Mouse (Mus musculus) kidney, adult 8-10 months (tissue): ENCODE data around the gene Zscan22.
"Not testable (repeated sequence)": the region's sequence is repeated elsewhere in the genome, so short reads cannot be mapped to it uniquely, and the experiment has no call there.

Source experiments
- DNase-seq, 2 experiments: peaks; one replicate each; pipeline ENCODE4 v3.0.0; 2022

The Zscan22 gene

DNA sequence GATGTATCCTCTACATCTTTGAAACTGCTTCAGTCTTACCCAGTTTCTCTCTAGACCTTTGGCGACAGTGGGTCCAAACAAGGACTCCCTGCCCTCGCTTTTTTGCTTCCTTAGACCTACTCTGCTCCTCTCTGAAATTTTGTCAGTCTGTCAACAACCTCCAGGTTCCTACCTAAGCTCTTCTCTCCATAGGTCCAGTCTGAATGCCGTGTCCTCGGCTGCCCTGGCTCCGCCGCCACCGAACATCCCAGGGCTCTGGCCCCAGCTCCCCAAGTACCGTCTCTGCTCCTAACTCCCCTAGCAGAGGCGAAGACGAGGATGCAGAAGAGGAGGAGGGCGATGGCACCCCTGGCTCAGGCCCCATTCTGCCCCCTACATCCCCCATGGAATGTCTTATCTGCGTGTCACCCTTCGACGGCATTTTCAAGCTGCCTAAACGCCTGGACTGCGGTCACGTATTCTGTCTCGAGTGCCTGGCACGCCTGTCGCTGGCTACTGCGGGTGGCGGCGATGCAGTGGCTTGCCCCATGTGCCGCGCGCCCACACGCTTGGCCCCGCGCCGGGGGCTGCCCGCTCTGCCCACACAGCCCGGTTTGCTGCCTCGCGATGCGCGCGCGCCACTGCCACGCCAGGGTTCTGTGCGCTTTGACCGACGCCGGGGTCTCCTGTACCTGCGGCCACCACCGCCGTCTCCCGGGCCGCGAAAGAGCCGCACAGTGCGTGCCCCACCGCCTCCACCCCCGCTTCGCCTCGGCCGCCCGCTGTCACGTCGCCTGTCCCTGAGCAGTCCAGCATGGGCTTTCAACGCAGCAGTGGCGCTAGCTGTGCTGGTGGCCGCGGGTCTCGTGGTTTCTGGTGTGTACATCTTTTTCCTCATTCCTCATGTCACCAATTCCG, 30.3 kb downstream of the Zscan22 start:
- DNase-seq: no peak

DNA sequence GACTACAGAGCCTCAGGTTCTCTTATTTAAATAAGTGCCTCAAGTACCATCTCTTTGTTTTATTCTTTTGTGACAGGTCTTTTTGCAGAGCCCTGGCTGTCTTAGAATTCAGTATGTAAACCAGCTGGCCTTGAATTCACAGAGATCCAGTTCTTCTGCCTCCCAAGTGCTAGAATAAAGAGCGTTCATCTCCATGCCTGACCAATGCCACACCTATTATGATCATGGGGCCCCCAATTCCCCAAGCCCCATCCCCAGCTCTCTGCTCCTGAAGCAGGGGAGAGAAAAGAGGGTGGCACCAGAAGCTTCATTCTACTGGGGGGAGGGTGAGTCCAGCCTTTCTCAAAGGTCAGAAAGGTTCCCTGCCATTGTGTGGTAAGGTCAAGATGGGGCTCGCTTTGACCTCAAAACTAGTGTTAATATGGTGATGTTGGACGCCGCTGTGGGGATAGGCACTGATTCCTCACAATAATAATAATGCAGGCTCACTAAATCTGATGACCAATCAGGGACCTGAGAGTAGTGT, 36.1 kb downstream of the Zscan22 start:
- DNase-seq: no peak

DNA sequence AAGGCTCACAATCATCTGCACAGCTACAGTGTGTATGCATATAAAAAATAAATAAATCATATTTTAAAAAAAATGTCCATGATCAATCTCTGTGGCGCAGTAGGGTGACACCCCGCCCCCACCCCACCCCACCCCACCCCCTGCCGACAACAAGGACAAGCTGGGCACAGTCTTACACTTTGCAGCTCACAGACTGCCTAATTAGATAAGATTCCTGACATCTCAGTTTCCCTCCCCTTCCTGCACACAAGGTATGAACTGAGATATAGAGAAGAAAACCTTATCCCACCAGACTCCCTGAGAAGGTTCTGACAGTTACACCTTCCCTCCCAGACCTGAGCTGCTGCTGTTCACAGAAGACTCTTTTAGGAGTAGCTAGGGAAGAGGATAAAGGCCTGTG, 37.2 kb downstream of the Zscan22 start:
- no peak for DNase-seq

DNA sequence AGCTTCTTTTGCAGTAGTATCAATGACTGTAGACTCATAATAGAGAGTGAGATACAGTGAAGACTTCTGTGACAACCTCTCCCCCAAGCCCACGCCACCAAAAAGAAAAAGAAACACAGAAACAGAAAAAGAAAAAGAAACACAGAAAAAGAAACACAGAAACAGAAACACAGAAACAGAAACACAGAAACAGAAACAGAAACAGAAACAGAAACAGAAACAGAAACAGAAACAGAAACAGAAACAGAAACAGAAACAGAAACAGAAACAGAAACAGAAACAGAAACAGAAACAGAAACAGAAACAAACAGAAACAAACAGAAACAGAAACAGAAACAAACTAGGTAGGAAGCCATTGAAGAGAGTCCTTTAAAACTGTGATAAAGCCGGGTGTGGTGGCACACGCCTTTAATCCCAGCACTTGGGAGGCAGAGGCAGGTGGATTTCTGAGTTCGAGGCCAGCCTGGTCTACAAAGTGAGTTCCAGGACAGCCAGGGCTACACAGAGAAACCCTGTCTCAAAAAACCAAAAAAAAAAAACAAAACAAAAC, 39.7 kb downstream of the Zscan22 start:
- not testable (repeated sequence) for DNase-seq

DNA sequence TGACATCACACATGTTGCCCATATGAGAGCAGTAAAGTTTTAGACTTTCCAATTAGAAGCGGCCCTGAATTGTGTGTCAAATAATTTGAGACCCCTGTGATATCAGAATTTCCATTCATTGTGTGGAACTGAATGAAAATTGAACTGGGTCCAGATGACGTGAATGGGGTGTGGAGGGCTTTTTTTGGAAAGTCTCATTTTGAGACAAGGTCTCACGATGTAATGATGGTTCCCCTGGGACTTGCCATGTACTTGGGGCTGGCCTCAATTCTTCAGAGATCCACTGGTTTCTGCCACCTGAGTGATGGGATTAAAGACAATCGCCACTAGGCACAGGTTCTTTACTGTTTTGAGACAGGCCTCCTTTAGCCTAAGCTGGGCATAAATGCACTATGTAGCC, 43.0 kb downstream of the Zscan22 start:
- DNase-seq: no peak

DNA sequence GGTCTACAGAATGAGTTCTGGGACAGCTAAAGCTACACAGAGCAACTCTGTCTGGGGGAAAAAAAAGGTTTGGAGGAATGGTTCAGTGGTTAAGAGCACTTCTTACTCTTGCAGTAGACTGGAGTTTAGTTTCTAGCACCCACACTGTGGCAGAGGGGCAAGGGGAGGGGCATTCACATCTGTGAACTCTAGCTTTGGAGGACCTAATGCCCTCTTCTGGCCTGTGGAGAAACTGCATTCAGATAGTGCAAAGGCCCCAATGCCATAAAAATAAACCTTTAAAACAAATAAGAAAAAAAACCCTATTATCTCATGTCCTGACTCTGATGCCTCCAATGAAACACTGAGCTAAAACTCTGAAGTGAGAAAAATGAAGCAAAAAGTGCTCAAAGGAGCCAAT, 45.9 kb downstream of the Zscan22 start:
- no peak for DNase-seq

DNA sequence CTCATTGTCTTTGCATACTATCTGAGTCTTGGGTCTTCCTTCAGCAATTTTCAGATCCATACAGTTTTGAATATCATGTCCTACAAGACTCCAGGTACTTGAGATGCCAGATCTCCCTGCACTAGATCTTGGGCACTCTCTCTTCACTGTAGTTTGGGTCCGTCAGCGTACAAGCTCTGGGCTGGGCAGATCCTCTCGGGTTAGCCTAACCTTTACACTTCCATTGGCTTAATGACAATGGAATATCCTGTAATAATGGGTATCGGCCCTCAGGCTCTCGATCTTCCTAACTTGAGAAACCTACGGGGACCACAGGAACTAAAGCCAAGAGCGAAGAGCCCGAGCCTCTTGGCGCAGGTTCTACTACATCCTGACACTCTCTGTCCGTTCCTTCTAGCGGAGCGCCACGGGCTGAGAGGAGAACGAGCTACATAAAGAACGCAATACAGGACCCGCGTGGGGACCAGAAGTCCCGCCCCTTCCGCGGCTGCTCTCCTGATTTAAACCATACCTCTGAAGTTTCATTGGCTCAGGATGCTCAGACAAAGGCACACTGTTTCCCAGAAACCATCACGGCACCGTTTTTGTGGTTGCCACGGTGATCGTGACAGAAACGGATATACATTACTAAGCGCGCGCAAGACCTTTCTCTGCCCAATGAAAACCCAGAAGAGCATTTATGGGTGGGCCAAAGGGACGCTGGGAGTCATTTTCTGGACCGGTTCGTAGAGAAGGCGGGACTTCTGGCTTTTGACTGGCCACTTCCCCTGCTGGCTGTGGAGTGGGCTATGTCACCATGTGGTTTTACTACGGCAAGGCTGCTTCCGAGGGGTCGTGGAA, 51.6 kb downstream of the Zscan22 start:
- DNase-seq: peak; percentile 95 to 97

DNA sequence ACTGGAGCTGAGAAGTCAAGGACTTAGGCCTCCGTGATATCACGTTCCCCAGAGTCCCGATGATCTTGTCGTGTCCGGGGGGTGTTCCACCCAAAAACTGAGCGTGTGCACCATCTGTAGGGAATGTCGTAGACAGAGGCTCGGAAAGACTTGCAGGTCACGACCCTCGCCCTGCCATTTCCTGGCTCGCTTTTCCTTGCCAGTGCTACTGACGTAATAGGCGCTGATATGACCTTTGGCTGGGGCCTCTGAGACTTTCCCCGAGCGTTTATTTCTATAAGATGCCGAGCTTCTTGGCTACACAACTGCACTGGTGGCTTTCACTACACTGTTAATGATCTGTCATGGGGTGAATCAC, 52.2 kb downstream of the Zscan22 start:
- no peak for DNase-seq

DNA sequence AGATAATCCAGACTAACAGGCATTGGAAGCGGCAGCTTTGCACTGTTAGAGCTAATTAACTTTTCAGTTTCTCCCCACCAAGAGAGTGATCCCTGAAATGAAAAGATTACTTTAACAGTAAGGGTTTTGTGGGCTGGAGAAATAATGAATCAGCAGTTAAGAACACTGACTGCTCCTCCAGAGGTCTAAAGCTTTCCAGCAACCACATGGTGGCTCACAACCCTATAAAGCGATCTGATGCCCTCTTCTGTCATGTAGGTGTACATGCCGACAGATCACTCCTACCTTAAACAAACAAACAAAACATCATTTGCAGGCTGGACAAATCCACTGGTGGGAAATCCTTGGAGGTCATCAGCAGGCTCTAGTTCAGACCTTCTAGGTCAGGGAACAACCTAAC, 57.3 kb downstream of the Zscan22 start:
- no peak for DNase-seq

DNA sequence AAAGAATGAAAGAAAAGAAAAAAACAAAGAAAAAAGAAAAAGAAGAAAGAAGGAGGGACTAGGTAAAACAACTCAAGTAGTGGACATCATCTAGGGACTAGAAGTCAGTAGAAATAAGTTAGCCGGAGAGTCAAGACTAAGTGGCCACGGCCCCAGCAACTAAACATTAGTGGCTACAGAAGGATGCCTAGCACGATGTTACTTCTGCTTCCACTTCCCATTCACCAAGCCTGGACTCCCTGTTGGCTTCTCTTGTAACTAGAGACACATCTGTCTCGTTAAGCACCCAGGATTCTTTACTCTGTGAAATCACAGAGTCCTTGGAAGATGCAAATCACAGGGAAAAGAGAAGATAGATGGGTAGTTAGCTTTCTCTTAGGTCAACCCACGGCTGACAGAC, 59.9 kb downstream of the Zscan22 start:
- DNase-seq: no peak
